Mouse (Mus musculus) gastrocnemius, postnatal 36 days (tissue): ENCODE measurements around the gene Zdhhc9. TPM values are rescaled to one million over a fixed set of nuclear protein-coding genes. Genes with fewer than 3 reads are reported as not detected.

ENCODE experiments used
- DNase-seq, 2 experiments: peaks; one replicate each; pipeline ENCODE4 v3.0.0; 2022
- intact Hi-C: fragments of 180-260 bp; cut with DNase I; formaldehyde crosslinking; loops from one replicate; pipeline ENCODE4 v1.15.1; 2025
- total RNA-seq, 2 experiments: library from RNA; stranded (reverse); gene quantifications; 2 replicates each; pipeline ENCODE4 v1.2.3; 2021

Zdhhc9 gene
- total RNA-seq, 2 experiments from 2014 or later: 6.9 to 7.1 TPM

DNA sequence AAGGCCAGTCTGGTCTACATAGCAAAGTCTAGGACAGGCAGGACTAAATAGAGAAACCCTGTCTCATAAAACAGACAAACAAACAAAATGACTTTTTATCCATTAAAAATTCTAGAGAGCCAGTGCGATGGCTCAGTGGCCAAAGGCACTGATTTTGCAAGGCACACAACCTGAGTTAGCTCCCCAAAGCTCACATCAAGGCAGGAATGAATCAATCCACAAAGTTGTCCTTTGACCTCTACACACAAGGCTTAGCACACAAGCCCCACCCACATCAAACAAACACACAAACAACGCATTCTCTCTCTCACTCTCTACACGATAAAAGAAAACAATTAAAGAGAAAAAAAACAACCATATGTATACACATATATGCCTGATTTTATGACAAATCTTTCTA is 24.0 kb downstream of the Zdhhc9 start:
- no peak for DNase-seq

GRCm38 (mm10) chrX:48181844-48182243 is 26.8 kb downstream of the Zdhhc9 start:
- intact Hi-C loops: no loop called here

More for the DNA sequence above, 24.0 kb downstream of the Zdhhc9 start:
- intact Hi-C loops: no loop called here

DNA sequence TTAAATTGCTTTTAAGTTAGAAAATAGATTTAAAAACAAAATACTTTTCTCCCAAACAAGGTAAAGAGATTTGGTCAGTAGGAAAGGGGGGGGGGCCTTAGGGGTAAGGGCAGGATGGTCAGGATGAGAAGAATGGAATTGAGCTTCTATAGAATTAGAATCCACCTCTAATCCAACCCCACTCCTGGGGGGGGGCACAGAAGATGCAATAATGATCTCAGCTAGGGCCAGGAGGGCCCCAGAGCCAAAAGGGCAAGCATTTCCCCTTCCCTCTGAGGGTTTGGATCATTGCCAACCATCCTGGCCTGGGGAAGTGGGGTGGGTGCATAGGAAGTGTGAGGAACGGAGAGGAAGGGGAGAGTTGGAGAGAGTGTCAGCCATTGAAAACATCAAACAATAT is 38.3 kb downstream of the Zdhhc9 start:
- intact Hi-C loops: no loop called here

More at GRCm38 (mm10) chrX:48181844-48182243, 26.8 kb downstream of the Zdhhc9 start:
- DNase-seq: no peak

DNA sequence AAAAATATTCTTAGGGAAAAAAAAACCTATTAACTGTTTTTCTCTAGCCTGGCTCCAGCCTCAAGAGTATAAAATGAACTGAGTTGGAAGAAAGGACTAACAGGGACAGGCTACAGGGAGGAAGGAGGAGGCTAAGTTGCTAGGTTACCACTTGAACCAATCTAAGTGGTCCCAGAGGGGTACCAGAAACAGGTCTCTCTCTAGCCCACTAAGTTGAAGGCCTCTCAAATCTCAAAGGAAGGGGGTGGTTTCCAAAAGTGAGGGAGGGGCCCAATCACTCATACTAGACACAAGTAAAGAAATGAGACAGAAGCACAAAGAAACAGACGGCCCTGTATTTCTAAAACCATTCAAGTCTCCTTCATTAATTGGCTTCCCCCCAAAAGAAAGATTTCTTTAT is 38.8 kb downstream of the Zdhhc9 start:
- no peak for DNase-seq
- intact Hi-C loops: no loop called here

More for the DNA sequence above, 38.3 kb downstream of the Zdhhc9 start:
- no peak for DNase-seq

- intact Hi-C loops: no loop called here
- DNase-seq: no peak
Measured at GRCm38 (mm10) chrX:48158229-48158919, 50.3 kb downstream of the Zdhhc9 start.

- intact Hi-C loops: no loop called here
- no peak for DNase-seq
Measured at GRCm38 (mm10) chrX:48157396-48157795, 51.3 kb downstream of the Zdhhc9 start.

GRCm38 (mm10) chrX:48155489-48155888 is 53.2 kb downstream of the Zdhhc9 start:
- DNase-seq: no peak
- intact Hi-C loops: no loop called here

- DNase-seq: no peak
- intact Hi-C loops: no loop called here
Measured at GRCm38 (mm10) chrX:48153949-48154348, 54.7 kb downstream of the Zdhhc9 start.

GRCm38 (mm10) chrX:48153414-48153813 is 55.3 kb downstream of the Zdhhc9 start:
- intact Hi-C loops: no loop called here
- no peak for DNase-seq

DNA sequence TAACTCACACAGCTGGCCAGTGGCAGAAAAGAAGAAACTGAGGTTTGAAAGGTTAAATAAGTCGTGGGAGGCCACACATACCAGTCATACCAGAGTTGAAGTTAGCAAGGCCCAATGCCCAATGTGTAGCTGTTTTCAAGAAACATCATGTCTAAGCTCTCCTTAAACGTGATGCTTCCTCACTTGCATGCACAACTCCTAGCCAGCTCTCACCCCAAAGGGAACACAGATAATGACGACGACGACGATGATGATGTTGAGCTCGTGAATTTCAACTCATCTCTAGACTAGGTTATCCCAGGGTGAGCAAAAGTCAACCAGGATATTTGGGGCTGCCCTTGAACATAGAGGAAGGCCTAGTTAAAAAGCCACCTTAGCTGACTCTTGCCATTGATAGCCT is 56.6 kb downstream of the Zdhhc9 start:
- DNase-seq: no peak
- intact Hi-C loops: no loop called here

- intact Hi-C loops: no loop called here
- no peak for DNase-seq
Measured at GRCm38 (mm10) chrX:48147741-48148186, 60.9 kb downstream of the Zdhhc9 start.

- DNase-seq: no peak
- intact Hi-C loops: no loop called here
Measured at GRCm38 (mm10) chrX:48147226-48147625, 61.5 kb downstream of the Zdhhc9 start.

GRCm38 (mm10) chrX:48146262-48146661 is 62.4 kb downstream of the Zdhhc9 start, which contains the start of gene Sash3:
Sash3 (plus strand) TSS chrX:48146436.
- intact Hi-C loops: no loop called here
- DNase-seq: no peak

GRCm38 (mm10) chrX:48143415-48144335 is 65.0 kb downstream of the Zdhhc9 start:
- DNase-seq: no peak
- intact Hi-C loops: no loop called here

DNA sequence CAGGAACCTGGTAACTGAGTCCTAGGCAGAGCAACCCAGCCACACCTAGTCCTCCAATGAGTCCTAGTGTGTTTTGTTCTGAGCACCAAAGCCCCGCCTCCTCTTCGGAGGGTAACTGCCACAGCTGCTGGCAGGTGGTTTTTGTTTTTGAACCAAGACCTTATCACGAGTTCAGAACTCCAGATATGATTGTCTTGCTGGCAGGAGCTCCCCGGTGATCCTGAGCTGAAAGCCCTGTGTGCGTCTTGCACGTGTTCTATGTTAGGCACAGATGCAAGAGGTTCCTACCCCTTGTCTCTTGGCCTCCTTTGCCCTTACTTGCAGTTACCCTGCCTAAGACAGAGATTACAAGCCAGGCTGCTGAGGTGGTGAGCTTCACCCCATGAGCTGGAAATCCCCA is 67.2 kb downstream of the Zdhhc9 start:
- intact Hi-C loops: no loop called here
- no peak for DNase-seq

DNA sequence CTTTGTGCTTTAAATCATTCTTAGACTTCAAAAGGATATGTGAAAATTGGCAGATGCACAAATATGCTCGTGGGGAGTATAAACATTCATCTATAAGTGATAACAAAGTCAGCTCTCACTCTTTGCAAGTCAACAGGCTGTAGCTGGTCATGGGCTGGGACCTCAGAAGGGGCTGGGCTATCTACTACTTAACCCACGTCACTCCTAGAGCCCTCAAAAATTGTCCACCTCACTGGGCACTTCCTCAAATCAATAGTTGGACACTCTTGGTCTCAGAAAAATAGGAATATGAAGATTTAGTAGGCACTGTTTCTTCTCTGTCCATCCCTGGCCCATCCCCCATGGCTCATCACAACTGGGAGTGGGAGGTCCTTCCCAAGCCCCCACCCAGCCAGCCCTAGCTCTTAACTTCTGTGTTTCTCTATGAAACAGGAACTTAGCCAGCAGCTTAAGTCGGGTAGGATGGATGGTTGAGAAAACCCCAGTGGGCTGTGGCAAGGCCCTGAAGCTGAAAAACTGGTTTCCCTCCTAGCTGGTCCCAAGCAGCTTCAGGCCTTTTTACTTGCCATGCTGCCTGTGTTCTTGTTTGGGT is 68.3 kb downstream of the Zdhhc9 start:
- intact Hi-C loops: no loop called here
- no peak for DNase-seq

- intact Hi-C loops: no loop called here
- no peak for DNase-seq
Measured at GRCm38 (mm10) chrX:48139368-48140285, 69.1 kb downstream of the Zdhhc9 start.

DNA sequence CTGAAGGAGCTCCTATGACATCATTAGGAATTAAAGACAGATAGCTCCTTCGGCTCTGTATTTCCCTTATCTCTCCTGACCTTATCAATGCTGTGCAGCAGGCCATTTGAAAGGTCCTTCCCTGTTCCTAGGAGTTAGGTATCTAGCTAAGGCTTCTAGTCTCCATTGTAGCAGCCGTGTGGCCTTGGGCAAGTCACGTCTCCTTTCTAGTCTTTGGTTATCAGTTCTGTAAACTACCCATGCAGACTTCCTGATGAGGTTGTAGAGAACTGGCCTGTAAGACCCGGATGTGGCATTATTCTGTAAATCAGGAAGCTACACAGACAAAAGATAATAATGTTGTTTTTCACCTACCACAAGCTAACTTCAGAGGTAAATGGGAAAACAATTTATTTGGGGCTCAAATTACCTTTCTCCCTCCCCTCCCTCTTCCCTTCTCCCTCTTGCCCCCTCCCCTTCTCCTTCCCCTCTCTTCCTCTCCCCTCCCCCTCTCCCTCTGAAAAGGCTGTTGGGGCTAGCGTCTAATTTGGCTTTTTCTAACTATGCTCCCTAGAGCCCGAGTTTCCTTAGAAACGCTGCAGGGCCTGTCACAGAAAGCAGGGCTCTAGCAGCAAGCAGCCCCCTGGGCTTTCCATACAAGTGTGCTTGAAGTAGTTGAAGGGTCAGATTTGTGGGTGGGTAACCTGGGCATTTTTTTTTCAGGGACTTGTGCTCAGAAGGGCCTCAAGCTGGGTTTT is 70.0 kb downstream of the Zdhhc9 start:
- no peak for DNase-seq
- intact Hi-C loops: no loop called here

DNA sequence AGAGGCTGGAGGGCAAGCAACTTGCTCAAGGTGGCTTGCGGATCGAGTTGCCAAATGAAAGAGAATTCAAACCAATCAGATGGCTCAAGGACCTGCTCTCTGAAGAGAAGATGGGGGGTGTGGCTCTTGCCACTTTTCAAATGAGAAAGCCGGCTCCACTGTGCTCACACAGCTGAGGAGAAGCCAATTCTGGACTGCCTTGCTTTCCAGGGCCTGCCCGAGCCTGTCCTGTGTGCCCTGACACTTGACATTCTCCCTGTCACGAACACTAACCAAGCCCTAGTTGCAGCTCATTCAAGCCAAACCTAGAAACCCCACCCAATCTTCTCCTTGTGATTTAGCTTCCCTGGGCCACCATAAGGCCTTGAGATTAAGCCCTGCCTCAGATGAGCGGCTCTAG is 70.7 kb downstream of the Zdhhc9 start:
- intact Hi-C loops: no loop called here
- DNase-seq: no peak
